Mouse (Mus musculus) c-Kit-positive CD71-negative TER-119-negative erythroid progenitor cells, embryonic 14.5 days (primary cell): ENCODE data around the gene Slc26a5.

ENCODE experiments used
- DNase-seq: peaks from one replicate; pipeline ENCODE4 v3.0.0-alpha.2; 2013; ENCODE audit warnings: low read depth

Slc26a5 gene

DNA sequence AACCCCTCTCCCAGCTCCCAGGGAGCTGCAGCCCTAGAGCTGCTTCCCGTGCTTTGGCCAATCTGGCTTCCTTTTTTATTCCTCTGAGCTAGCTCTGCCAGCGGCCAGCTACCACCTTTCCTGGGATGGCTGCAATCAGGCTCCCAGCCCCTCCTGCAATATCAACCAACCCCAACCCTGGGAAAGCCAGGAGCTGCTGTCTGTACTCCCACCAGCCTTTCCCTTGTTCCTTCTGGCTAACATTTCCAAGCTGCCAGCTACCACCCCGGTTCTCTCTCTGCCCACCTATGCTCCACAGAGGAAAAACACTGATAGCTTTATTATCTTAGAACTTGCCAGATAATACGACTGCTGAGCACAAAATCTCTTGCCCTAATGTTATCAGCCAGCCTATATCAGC is 60.6 kb downstream of the Slc26a5 start:
- no peak for DNase-seq

DNA sequence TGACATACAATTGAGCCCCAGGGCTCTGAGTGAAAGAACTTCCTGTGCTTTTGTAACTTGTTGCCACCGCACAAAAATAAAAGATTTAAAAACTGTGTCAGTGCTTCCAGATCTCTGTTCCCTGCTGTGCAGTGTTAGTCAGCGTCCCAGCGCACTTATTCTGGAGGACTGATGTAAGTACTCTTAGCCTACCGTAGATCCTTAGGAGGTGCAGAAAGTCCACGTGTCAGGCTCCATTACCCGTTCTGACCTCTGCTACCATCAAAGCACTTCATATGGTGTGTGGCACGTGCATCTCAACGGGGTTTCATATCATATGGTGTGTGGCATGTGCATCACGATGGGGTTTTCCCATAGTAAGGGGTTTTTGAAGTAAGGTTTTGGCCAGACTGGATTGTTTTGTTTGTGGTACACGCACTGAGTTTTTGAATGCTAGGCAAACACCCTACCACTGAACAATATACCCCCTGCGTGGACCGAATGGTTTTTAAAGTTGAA is 61.7 kb downstream of the Slc26a5 start:
- DNase-seq = no peak

DNA sequence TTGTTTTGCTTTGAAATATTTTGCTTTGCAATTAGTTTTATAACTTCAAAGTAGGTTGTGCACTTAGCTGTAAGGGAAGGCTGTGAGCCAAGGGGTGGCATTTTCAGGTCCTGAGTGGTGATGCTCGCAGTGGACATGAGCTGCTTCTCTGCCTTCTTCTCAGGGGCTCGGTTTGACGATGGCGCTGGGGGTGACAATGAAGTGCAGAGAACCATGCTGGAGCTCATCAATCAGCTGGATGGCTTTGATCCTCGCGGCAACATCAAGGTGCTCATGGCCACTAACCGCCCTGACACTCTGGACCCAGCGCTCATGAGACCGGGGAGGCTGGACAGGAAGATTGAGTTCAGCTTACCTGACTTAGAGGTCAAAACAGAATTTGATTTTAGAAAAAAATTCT is 62.5 kb downstream of the Slc26a5 start:
- DNase-seq = no peak

DNA sequence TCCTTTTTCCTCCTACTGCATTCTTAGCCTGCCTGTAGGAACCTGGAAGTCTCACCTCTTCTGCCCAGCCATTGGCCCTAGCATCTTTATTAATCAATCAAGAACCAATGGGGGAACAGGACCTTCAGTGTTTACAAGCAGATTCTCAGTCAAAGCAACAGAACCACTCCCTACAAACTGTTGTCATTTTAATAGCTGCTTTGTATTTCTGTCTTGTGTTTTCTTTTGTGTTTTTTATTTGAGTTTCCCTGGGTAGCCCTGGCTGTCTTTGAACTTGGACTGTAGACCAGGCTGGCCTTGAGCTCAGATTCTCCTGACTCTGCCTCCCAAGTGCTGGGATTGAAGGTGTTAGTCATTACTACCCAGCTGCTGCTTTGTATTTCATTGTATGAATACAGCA is 73.2 kb downstream of the Slc26a5 start:
- no peak for DNase-seq

DNA sequence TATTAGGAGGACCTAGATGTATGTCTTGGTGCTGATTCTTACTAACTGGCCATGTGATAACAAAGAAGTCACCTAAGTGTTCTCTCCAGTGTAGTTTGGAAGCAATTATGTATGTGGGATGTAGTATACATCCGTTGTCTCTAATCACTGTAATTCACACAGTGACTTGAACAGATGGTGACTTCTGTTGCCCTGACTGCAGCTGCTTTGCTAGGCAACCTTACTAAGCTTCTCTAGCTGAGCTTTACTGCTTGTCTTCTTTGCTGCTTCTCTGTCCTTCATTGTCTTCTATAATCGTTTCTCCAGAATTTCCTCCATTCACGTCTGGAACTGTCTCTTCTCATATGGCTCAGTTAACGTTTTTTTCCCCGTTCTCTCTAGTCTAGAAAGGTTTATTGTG is 76.3 kb downstream of the Slc26a5 start:
- no peak for DNase-seq

DNA sequence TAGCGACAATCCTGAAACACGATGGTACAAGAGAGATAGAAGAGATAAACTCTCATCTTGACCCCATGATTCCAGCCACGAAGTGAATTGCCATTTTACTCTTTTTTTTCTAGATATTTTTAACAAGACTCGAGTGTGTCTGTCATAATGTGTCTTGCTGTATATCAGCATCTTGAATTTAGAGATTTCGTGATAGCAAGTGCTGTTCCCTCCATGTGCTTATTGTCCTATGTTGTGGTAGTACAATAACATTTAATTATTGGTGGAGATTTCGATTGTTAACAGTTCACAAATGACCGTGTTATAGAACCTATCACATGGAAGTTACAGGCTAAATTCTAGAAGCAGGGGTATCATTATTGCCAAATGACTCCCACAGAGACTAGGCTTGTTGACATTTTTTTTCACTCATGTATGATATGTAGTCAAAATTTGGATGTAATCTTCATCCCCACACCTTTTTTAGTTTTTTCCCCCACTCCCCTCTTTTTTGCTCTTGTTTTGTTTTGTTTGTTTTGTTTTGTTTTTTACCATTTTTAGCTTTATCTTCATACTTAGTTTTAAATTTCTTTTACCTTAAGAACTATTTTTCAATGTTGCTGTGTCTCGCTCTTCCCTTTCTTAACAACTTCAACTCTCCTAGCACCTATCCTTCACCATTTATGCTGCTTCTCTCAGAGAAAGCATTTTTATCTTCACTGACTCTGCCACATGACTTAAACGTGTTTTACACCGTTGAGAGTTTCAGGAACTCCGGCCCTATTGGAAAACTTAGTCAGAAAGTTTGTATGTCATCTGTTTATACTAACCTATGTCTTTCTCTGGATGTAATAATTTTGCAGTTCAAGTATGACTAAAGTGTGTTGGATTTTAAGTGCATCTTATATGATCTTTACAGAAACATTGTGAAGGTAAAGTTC is 78.0 kb downstream of the Slc26a5 start:
- DNase-seq = no peak

DNA sequence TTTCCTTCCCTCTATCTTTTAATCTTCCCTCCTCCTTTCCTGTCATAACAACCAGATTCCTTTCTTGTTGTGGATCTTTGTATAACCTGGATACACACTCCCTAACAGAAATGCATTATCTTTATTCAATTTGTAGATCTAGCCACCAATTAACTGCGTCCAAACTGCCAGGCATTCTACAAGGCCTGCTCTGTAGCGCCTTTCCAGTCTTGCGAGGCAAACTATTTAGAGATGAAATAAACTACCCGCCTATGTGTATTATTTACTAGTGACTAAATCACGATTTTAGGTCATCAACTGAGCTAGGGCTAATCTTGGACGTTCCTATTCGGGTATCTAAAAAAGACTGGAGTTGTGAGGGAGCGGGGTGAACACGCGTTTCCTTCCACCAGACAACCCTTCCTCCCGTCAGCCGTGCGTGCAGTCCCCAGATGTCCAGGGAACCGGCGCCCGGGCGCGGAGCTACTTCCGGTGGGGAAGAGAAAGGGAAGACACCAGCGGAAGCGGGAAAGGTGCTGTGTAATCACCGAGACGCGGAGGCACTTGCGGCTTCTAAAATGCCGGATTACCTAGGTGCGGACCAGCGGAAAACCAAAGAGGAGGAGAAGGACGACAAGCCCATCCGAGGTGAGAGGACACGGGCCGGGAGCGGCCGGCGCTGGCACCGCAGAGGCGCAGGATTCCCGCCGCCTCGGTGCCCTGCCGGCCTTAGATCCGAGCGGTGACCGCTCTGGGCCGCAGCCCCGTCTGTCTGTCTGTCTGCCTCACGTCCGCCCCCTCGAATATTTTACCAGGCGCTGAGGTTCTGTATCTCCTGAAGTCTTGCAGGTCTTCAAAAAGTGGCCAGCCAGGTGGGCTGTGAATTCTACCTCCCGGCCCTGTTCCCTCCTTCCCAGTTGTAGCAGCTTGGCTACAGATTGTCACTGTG is 78.9 kb downstream of the Slc26a5 start:
- peak; percentile 92 for DNase-seq

DNA sequence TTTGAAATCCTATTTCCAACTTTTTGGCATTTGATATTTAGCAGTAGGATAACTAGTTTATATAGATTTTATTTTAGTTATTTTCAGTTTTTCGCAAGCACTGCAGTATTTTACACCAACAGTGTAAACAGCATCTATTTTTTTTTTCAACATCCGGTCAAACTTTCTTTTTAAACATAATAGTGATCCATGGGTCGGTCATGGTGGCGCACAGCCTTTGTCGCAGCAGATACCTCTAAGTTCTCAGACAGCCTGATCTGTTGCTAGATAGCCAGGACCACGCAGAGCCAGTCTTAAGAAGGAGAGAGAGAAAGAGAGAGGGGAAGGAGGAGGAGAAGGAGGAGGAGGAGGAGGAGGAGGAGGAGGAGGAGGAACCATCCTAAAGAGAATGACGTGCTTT is 79.6 kb downstream of the Slc26a5 start:
- DNase-seq = no peak

DNA sequence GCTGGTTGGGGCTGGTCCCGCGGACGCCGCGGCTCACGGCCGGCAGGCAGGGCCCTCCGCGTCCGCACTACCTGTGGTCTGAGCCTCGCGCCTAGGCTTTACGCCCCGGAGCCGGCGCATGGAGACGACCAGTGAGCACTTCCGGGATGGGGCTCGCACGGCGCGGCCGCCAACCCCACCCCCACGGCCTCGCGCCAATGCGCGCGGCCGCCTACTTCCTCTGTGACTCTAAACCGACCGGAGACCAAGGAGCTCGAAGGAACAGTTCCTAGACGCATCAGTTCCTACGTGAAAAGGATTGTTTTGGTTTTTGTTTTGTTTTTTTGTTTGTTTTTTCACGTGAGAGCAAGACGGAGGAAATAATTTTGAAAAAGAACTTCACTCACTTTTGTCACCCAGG is 80.4 kb downstream of the Slc26a5 start, which contains the start of the genes Dnajc2 and Psmc2:
Gene Dnajc2 (minus strand): TSS at position 199 of the 400 bp plus-strand sequence.
Gene Psmc2 (plus strand): TSS at position 231 of the 400 bp plus-strand sequence.
- peak; percentile 83 for DNase-seq

DNA sequence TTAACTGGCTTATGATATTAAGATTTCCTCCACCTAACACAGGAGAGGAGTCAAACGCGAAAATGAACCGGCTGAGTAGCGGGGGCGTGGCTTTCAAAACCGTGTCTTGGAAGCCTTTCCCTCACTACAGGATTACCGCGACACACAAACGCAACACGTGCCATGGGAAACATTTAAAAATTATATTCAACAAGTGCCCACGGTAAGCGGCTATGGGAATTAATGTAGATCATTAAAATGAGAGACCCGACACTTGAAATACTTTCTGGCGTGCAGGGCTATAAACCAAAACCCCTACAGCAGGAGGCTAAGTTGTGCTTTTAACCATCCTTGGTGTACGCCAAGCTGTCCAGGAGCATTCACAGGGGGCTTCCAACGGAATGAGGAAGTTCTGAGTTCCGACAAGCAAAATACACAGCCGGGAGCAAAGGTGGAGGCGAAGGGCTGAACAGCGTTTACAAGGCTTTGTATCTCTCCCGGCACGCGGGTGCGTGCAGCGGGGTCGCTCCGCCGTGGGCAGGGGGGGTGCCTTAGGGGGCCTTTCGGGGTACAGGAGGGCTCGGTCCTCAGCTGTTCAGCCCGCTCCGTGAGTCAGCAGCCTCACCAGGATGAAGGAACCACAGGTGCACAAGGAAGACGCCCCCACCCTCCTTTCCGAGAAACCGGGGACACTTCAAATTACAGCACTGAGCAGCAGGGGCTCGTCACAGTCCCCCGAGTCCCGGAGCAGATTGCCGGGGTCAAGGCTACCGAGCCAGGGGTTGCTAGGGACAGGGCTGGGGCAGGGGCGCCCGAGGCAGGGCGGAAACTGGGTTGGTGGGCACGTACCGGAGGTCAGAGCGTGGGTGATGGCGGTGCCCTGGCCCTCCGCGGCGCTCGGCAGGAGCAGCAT is 81.0 kb downstream of the Slc26a5 start:
- DNase-seq = no peak

DNA sequence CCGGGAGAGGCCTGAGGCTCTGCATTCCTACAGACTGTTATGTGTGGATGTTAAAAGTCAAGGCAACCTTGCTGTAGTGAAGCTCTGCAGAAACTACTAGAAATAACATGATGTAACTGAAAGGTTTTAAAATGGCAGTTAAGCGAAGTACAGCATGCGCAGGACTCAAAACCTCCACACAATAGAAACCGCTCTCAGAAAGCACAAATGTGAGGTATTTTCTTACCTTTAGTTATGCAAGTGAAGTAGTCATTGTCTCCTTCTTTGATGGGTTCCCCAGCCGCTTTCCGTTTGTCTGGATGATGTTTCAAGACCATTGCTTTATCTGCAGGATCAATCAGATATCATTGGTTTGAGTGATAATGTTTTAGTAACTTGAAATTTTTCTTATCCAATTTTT is 88.9 kb downstream of the Slc26a5 start:
- DNase-seq = no peak

DNA sequence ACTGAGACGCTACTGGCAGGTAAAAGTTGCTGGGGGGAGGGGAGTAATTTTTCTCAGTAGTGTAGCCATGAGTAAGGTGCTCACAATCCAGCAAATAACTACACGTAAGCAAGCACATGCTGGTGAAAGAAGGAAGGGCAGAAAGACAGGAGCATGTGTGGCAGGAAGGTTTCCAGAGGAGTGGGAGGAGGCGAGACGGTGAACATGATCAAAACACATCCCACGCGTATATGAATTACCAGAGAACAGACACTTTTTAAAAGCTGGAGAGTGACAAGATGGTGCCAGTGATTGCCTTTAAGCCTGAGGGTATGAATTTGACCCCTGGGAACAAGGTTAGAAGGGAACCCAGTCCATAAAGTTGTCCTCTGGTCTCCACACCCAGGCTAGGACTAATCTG is 95.6 kb downstream of the Slc26a5 start:
- DNase-seq = no peak

DNA sequence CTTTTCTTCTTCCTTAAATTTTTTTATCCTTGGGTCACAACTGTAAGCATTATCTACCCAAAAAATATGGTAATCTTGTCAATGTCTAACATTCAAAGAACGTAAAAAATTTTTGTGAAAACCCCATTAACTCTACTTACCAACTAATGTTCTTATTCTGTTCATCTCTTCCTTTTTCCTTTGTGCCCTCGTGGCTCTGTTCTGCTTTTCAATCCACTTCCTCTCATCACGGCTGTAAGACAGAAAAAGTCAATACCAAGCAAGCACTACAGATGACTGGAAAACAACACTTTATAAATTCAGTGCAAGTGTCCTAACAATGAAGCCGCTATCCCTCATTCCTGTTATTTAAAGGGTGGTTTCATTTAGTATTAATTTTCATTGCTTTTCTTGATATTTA is 96.9 kb downstream of the Slc26a5 start:
- DNase-seq = no peak
